Mouse (Mus musculus) midbrain, embryonic 13.5 days (tissue): ENCODE measurements at regions not wholly inside any gene's neighbourhood (a gene's known extent, or its start where the extent isn't known, plus 50 kb on each side); places are given as distances from the start of the nearest gene placed in this dataset.

Experiments
- ATAC-seq: fragments of 200-750 bp; cut with Nextera tagmentation; 2 replicates; pipeline ENCODE4 v1.8.0; 2017; ENCODE audit warnings: mild to moderate bottlenecking, moderate TSS enrichment, moderate library complexity
- H3K27ac ChIP-seq: fragments of 300-500 bp; sonication (generic); 2 replicates; pipeline ENCODE4 v1.5.1; 2015; ENCODE audit warnings: inconsistent platforms, mild to moderate bottlenecking, moderate library complexity
- H3K27me3 ChIP-seq: fragments of 300-500 bp; sonication (generic); 2 replicates; pipeline ENCODE4 v1.6.1; 2015; ENCODE audit warnings: mild to moderate bottlenecking, inconsistent platforms
- H3K36me3 ChIP-seq: fragments of 300-500 bp; sonication (generic); 2 replicates; pipeline ENCODE4 v1.6.1; 2015; ENCODE audit warnings: mild to moderate bottlenecking, inconsistent platforms
- H3K4me1 ChIP-seq: fragments of 300-500 bp; sonication (generic); replicated peaks from 2 replicates; pipeline ENCODE4 v1.6.1; 2015; ENCODE audit warnings: inconsistent platforms
- H3K4me2 ChIP-seq: fragments of 300-500 bp; sonication (generic); replicated peaks from 2 replicates; pipeline ENCODE4 v1.6.1; 2015; ENCODE audit warnings: moderate library complexity, mild to moderate bottlenecking, inconsistent platforms
- H3K4me3 ChIP-seq: fragments of 300-500 bp; sonication (generic); replicated peaks from 2 replicates; pipeline ENCODE4 v1.5.1; 2015; ENCODE audit warnings: mild to moderate bottlenecking, inconsistent platforms
- H3K9ac ChIP-seq: fragments of 300-500 bp; sonication (generic); replicated peaks from 2 replicates; pipeline ENCODE4 v1.6.1; 2015; ENCODE audit warnings: mild to moderate bottlenecking, inconsistent platforms
- H3K9me3 ChIP-seq: fragments of 300-500 bp; sonication (generic); 2 replicates; pipeline ENCODE4 v1.6.1; 2016; ENCODE audit warnings: mild to moderate bottlenecking, inconsistent platforms
- WGBS: fragments of 180-500 bp; shearing (Covaris S2); methylation state at CpG from one replicate; pipeline ENCODE4 v1.1.7; 2015; 5-methylcytosine and 5-hydroxymethylcytosine counted together

GRCm38 (mm10) chr7:136417327-136417726 is 477.1 kb upstream of the Mgmt start:
- Histone ChIP-seq H3K9me3 (no peaks in the 10 kb centered on the region), H3K9ac (no peak overlapping the region), H3K36me3 (no peaks in the 10 kb centered on the region), H3K4me2 (no peak overlapping the region), H3K27ac (no peak overlapping the region), H3K4me1 (0 out of 2 replicates have a peak, but pooled peaks cover 2% of the 10 kb centered on the region), H3K27me3 (no peaks in the 10 kb centered on the region), H3K4me3 (no peak overlapping the region)
- 42% methylated on average over 4 of the region's 4 CpGs for WGBS
- ATAC-seq = no peak

- WGBS = 62% methylated on average over 8 of the region's 8 CpGs
- Histone ChIP-seq H3K4me1 (peaks cover 7% of the 10 kb centered on the region; the same call in 1 of the 2 replicates), H3K9me3 (no peaks in the 10 kb centered on the region), H3K36me3 (no peaks in the 10 kb centered on the region), H3K27ac (no peak overlapping the region), H3K4me2 (no peak overlapping the region), H3K27me3 (peaks cover 10% of the 10 kb centered on the region; the same call in 1 of the 2 replicates), H3K9ac (no peak overlapping the region), H3K4me3 (no peak overlapping the region)
- no peak for ATAC-seq
Measured at GRCm38 (mm10) chr7:136423846-136424531, 470.4 kb upstream of the Mgmt start.

- WGBS = 68% methylated on average over 4 of the region's 4 CpGs
- Histone ChIP-seq H3K9me3 (no peaks in the 10 kb centered on the region), H3K4me3 (no peak overlapping the region), H3K9ac (no peak overlapping the region), H3K36me3 (no peaks in the 10 kb centered on the region), H3K4me1 (peaks cover 27% of the 10 kb centered on the region), H3K4me2 (no peak overlapping the region), H3K27me3 (peaks cover 11% of the 10 kb centered on the region; the same call in 1 of the 2 replicates), H3K27ac (no peak overlapping the region)
- ATAC-seq = no peak
Measured at GRCm38 (mm10) chr7:136427164-136427563, 467.2 kb upstream of the Mgmt start.

GRCm38 (mm10) chr7:136430085-136431011 is 464.1 kb upstream of the Mgmt start:
- Histone ChIP-seq H3K27ac (no peak overlapping the region), H3K27me3 (peaks cover 11% of the 10 kb centered on the region; the same call in 1 of the 2 replicates), H3K9ac (no peak overlapping the region), H3K4me3 (no peak overlapping the region), H3K9me3 (no peaks in the 10 kb centered on the region), H3K4me2 (no peak overlapping the region), H3K36me3 (no peaks in the 10 kb centered on the region), H3K4me1 (peaks cover 24% of the 10 kb centered on the region)
- 0 out of 2 replicates have a peak, but pooled peaks have one; percentile 45 for ATAC-seq
- WGBS = 32% methylated on average over 21 of the region's 21 CpGs

- H3K9ac ChIP-seq = no peak overlapping the region
- H3K27ac ChIP-seq = no peak overlapping the region
- no peak overlapping the region for H3K4me2 ChIP-seq
- WGBS = 78% methylated on average over 3 of the region's 3 CpGs
- H3K9me3 ChIP-seq = no peaks in the 10 kb centered on the region
- no peaks in the 10 kb centered on the region for H3K36me3 ChIP-seq
- H3K27me3 ChIP-seq = peaks cover 3% of the 10 kb centered on the region; the same call in 1 of the 2 replicates
- peaks cover 24% of the 10 kb centered on the region for H3K4me1 ChIP-seq
- ATAC-seq = no peak
- no peak overlapping the region for H3K4me3 ChIP-seq
Measured at GRCm38 (mm10) chr7:136433699-136434098, 460.7 kb upstream of the Mgmt start.

- no peaks in the 10 kb centered on the region for H3K27me3 ChIP-seq
- ATAC-seq = no peak
- peaks cover 24% of the 10 kb centered on the region for H3K4me1 ChIP-seq
- H3K9me3 ChIP-seq = no peaks in the 10 kb centered on the region
- no peak overlapping the region for H3K27ac ChIP-seq
- WGBS = 79% methylated on average over 13 of the region's 13 CpGs
- H3K9ac ChIP-seq = no peak overlapping the region
- no peak overlapping the region for H3K4me3 ChIP-seq
- no peak overlapping the region for H3K4me2 ChIP-seq
- no peaks in the 10 kb centered on the region for H3K36me3 ChIP-seq
Measured at GRCm38 (mm10) chr7:136434510-136434909, 459.9 kb upstream of the Mgmt start.

GRCm38 (mm10) chr7:136443436-136443835 is 451.0 kb upstream of the Mgmt start:
- H3K4me3 ChIP-seq = no peak overlapping the region
- no peak for ATAC-seq
- WGBS = 41% methylated on average over 2 of the region's 2 CpGs
- no peak overlapping the region for H3K9ac ChIP-seq
- H3K27me3 ChIP-seq = no peaks in the 10 kb centered on the region
- no peaks in the 10 kb centered on the region for H3K9me3 ChIP-seq
- H3K36me3 ChIP-seq = no peaks in the 10 kb centered on the region
- no peak overlapping the region for H3K4me2 ChIP-seq
- H3K27ac ChIP-seq = no peak overlapping the region
- H3K4me1 ChIP-seq = no peaks in the 10 kb centered on the region

GRCm38 (mm10) chr7:136445091-136445490 is 449.3 kb upstream of the Mgmt start:
- Histone ChIP-seq H3K4me1 (no peaks in the 10 kb centered on the region), H3K9me3 (no peaks in the 10 kb centered on the region), H3K27me3 (no peaks in the 10 kb centered on the region), H3K9ac (no peak overlapping the region), H3K27ac (no peak overlapping the region), H3K36me3 (no peaks in the 10 kb centered on the region), H3K4me2 (no peak overlapping the region), H3K4me3 (no peak overlapping the region)
- WGBS = 87% methylated on average over 6 of the region's 6 CpGs
- no peak for ATAC-seq

GRCm38 (mm10) chr7:136449286-136449685 is 445.1 kb upstream of the Mgmt start:
- no peaks in the 10 kb centered on the region for H3K36me3 ChIP-seq
- ATAC-seq = no peak
- WGBS = 87% methylated on average over 1 of the region's 1 CpGs
- H3K27me3 ChIP-seq = 0 out of 2 replicates have a peak, but pooled peaks cover 3% of the 10 kb centered on the region
- no peaks in the 10 kb centered on the region for H3K9me3 ChIP-seq
- no peaks in the 10 kb centered on the region for H3K4me1 ChIP-seq
- H3K27ac ChIP-seq = no peak overlapping the region
- H3K4me3 ChIP-seq = no peak overlapping the region
- no peak overlapping the region for H3K9ac ChIP-seq
- no peak overlapping the region for H3K4me2 ChIP-seq

- H3K4me1 ChIP-seq = no peaks in the 10 kb centered on the region
- no peaks in the 10 kb centered on the region for H3K9me3 ChIP-seq
- H3K9ac ChIP-seq = no peak overlapping the region
- H3K4me3 ChIP-seq = no peak overlapping the region
- H3K27ac ChIP-seq = no peak overlapping the region
- 0 out of 2 replicates have a peak, but pooled peaks cover 3% of the 10 kb centered on the region for H3K27me3 ChIP-seq
- no peak for ATAC-seq
- no peaks in the 10 kb centered on the region for H3K36me3 ChIP-seq
- WGBS = 69% methylated on average over 8 of the region's 8 CpGs
- no peak overlapping the region for H3K4me2 ChIP-seq
Measured at GRCm38 (mm10) chr7:136451672-136452361, 442.6 kb upstream of the Mgmt start.

GRCm38 (mm10) chr7:136452561-136452960 is 441.9 kb upstream of the Mgmt start:
- H3K4me2 ChIP-seq = no peak overlapping the region
- ATAC-seq = no peak
- WGBS = 75% methylated on average over 5 of the region's 5 CpGs
- H3K27ac ChIP-seq = no peak overlapping the region
- no peak overlapping the region for H3K4me3 ChIP-seq
- H3K9me3 ChIP-seq = no peaks in the 10 kb centered on the region
- 0 out of 2 replicates have a peak, but pooled peaks cover 3% of the 10 kb centered on the region for H3K27me3 ChIP-seq
- no peaks in the 10 kb centered on the region for H3K4me1 ChIP-seq
- H3K36me3 ChIP-seq = no peaks in the 10 kb centered on the region
- no peak overlapping the region for H3K9ac ChIP-seq

- no peak for ATAC-seq
- 53% methylated on average over 7 of the region's 7 CpGs for WGBS
- H3K36me3 ChIP-seq = no peaks in the 10 kb centered on the region
- no peaks in the 10 kb centered on the region for H3K9me3 ChIP-seq
- H3K27me3 ChIP-seq = no peaks in the 10 kb centered on the region
- H3K27ac ChIP-seq = no peak overlapping the region
- H3K4me3 ChIP-seq = no peak overlapping the region
- no peak overlapping the region for H3K9ac ChIP-seq
- no peak overlapping the region for H3K4me2 ChIP-seq
- H3K4me1 ChIP-seq = no peaks in the 10 kb centered on the region
Measured at GRCm38 (mm10) chr7:136457171-136457570, 437.2 kb upstream of the Mgmt start.
